Mouse (Mus musculus): ENCODE data around the gene Ankrd1. TPM values are rescaled to one million over a fixed set of nuclear protein-coding genes. Genes with fewer than 3 reads are reported as not detected.

Gene Ankrd1
- total RNA-seq (2012; rRNA removed) (not detected in 2 replicates), total RNA-seq (2014; rRNA removed) (not detected in 2 replicates), polyA plus RNA-seq (2012; ENCODE audit: insufficient read length, low read depth) (not detected in 2 replicates)

DNA sequence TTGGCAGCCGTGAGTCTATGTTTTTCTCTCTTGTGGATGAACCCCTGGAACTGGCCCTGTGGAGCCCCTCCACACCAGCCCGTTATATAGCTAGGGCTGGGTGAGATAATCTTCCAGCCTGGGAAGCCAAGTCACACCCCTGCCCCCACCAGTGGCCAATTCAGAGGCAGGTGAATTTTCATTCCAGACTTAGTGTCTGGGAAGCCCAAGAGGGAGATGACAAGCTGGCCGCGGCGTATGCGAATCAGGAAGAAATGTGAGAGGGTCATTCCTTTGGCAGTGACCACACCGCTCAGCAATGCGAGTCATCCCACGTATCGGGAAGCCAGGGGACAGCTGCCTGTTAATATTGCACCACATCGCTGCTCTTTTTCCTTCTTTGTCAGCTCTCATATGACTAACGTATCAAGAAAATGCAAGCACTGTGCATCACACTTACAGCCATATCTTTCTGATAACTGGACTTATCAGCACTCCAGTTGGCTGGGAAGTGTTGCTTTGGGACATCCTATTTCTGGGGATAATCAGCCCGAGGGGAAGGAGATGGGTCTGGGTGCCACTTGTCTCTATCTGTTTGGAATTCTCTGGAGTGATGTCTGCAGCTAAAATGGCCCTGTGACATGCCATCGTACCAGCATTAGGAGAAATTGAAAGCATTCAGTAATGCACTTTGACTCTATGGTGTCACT is at the start of gene Ankrd1:
Ankrd1 (minus strand) TSS at position 317 of the 689 bp plus-strand sequence.
- Histone ChIP-seq H3K9ac (ENCODE audit: insufficient read depth, low read depth) (no peak within 1 kb of the TSS), H3K4me3 (replicated peaks in 1 of 3; ENCODE audit: low read depth in 2 of 3, low read length in 2 of 3, poor library complexity in 1 of 3) (no peak within 1 kb of the TSS), H3K4me2 (ENCODE audit: insufficient read depth, low read depth, poor library complexity, severe bottlenecking) (no peak within 1 kb of the TSS), H3K9me3 (replicated peaks; ENCODE audit: low read length) (peaks cover 12% of the 10 kb centered on the region), H3K27me3 (replicated peaks) (no peaks in the 10 kb centered on the region), H3K27ac (ENCODE audit: insufficient read depth, low read depth) (no peak within 1 kb of the TSS), H3K79me2 (replicated peaks; ENCODE audit: control insufficient read depth, extremely low read depth, insufficient read depth, poor library complexity, severe bottlenecking) (no peaks in the 10 kb centered on the region), H3K36me3 (replicated peaks in 1 of 2; ENCODE audit: control insufficient read depth in 1 of 2, insufficient read depth in 1 of 2, low read length in 1 of 2) (no peaks in the 10 kb centered on the region), H3K4me1 (ENCODE audit: control insufficient read depth in 1 of 2, insufficient read depth in 2 of 2) (peaks cover 0 to 6% of the 10 kb centered on the region in 2 experiments; a peak in 2 of 4 replicates)
- TF ChIP-seq EP300 (IDR thresholded peaks at IDR 0.05; ENCODE audit: low read length) (no peak), ZC3H11A (IDR thresholded peaks at IDR 0.05; ENCODE audit: low read depth, low read length) (no peak), TBP (conservative IDR thresholded peaks at IDR 0.05; ENCODE audit: low read depth, low read length) (no peak), NELFE (IDR thresholded peaks at IDR 0.05; ENCODE audit: low read depth, low read length) (no peak), SIN3A (IDR thresholded peaks at IDR 0.05; ENCODE audit: low read length) (no peak), GABPA (IDR thresholded peaks at IDR 0.05; ENCODE audit: insufficient replicate concordance, low read depth, low read length) (no peak), NRF1 (IDR thresholded peaks at IDR 0.05; ENCODE audit: low read depth, low read length) (no peak), PAX5 (IDR thresholded peaks at IDR 0.05; ENCODE audit: low read length) (no peak), IRF4 (IDR thresholded peaks at IDR 0.05; ENCODE audit: low read depth, low read length) (no peak), E2F4 (IDR thresholded peaks at IDR 0.05; ENCODE audit: insufficient replicate concordance, low read depth, low read length) (no peak), CTCF (conservative IDR thresholded peaks at IDR 0.05 in 1 of 2, IDR thresholded peaks at IDR 0.05 in 1 of 2; ENCODE audit: low read depth in 2 of 2, low read length in 2 of 2) (no peak), ELF1 (IDR thresholded peaks at IDR 0.05; ENCODE audit: low read depth, low read length) (no peak), MYC (IDR thresholded peaks at IDR 0.05; ENCODE audit: low read depth, low read length) (no peak), JUN (IDR thresholded peaks at IDR 0.05; ENCODE audit: insufficient read depth, low read depth, low read length) (no peak), SMC3 (IDR thresholded peaks at IDR 0.05; ENCODE audit: low read depth, low read length) (no peak)
- dilution Hi-C loops (cut with MboI; ENCODE audit: extremely low pct_ligation_motif_present, extremely low pct_unique_long_range_greater_than_20kb, low sequenced_read_pairs), result no loop called here
- no peak for DNase-seq (ENCODE audit: extremely low read depth)
- in situ Hi-C loops (cut with MboI; ENCODE audit: low pct_ligation_motif_present, low pct_unique_long_range_greater_than_20kb, low sequenced_read_pairs), result no loop called here

DNA sequence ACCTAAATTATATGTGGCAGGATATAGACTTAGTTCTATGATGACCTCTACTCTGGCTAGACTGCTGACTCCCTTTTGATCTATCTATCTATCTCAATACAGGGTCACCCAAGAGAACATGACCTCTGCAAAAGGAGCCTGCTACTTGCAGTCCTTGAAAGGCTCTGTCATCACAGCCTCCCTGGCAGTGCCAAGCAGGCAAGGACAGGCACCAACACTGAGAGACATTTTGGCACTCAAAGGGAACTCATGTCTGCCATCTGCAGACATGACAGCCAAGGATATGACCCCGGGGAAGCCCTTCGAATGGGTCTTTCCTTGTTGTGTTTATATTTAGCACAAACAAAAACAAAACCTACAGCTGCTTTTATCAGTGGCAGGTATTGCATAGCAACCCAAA is 49.2 kb upstream of the Ankrd1 start:
- Histone ChIP-seq H3K79me2 (replicated peaks; ENCODE audit: control insufficient read depth, extremely low read depth, insufficient read depth, poor library complexity, severe bottlenecking) (no peaks in the 10 kb centered on the region), H3K4me2 (ENCODE audit: insufficient read depth, low read depth, poor library complexity, severe bottlenecking) (no peak overlapping the region), H3K9me3 (replicated peaks; ENCODE audit: low read length) (no peaks in the 10 kb centered on the region), H3K27me3 (replicated peaks) (no peaks in the 10 kb centered on the region), H3K27ac (ENCODE audit: insufficient read depth, low read depth) (no peak overlapping the region), H3K36me3 (replicated peaks in 1 of 2; ENCODE audit: control insufficient read depth in 1 of 2, insufficient read depth in 1 of 2, low read length in 1 of 2) (no peaks in the 10 kb centered on the region), H3K9ac (ENCODE audit: insufficient read depth, low read depth) (no peak overlapping the region), H3K4me3 (replicated peaks in 1 of 3; ENCODE audit: low read depth in 2 of 3, low read length in 2 of 3, poor library complexity in 1 of 3) (no peak overlapping the region), H3K4me1 (ENCODE audit: control insufficient read depth in 1 of 2, insufficient read depth in 2 of 2) (no peaks in the 10 kb centered on the region)
- dilution Hi-C loops (cut with MboI; ENCODE audit: extremely low pct_ligation_motif_present, extremely low pct_unique_long_range_greater_than_20kb, low sequenced_read_pairs) (no loop called here), in situ Hi-C loops (cut with MboI; ENCODE audit: low pct_ligation_motif_present, low pct_unique_long_range_greater_than_20kb, low sequenced_read_pairs) (no loop called here)
- no peak for TF ChIP-seq PAX5 (IDR thresholded peaks at IDR 0.05; ENCODE audit: low read length)
- no peak for TF ChIP-seq POLR2AphosphoS2 (IDR thresholded peaks at IDR 0.05; ENCODE audit: low read depth, low read length)
- TF ChIP-seq SMC3 (IDR thresholded peaks at IDR 0.05; ENCODE audit: low read depth, low read length), result no peak
- TF ChIP-seq MYC (IDR thresholded peaks at IDR 0.05; ENCODE audit: low read depth, low read length), result no peak
- TF ChIP-seq JUN (IDR thresholded peaks at IDR 0.05; ENCODE audit: insufficient read depth, low read depth, low read length), result no peak
- no peak for TF ChIP-seq CHD1 (IDR thresholded peaks at IDR 0.05; ENCODE audit: low read depth, low read length)
- TF ChIP-seq KAT2A (IDR thresholded peaks at IDR 0.05; ENCODE audit: insufficient replicate concordance, low read length), result no peak
- TF ChIP-seq USF2 (conservative IDR thresholded peaks at IDR 0.05; ENCODE audit: low read depth, low read length), result no peak
- no peak for TF ChIP-seq ZC3H11A (IDR thresholded peaks at IDR 0.05; ENCODE audit: low read depth, low read length)
- no peak for TF ChIP-seq ZMIZ1 (IDR thresholded peaks at IDR 0.05; ENCODE audit: low read depth, low read length)
- no peak for TF ChIP-seq USF1 (IDR thresholded peaks at IDR 0.05; ENCODE audit: low read depth, low read length)
- no peak for TF ChIP-seq IRF4 (IDR thresholded peaks at IDR 0.05; ENCODE audit: low read depth, low read length)
- no peak for TF ChIP-seq TCF12 (IDR thresholded peaks at IDR 0.05; ENCODE audit: low read depth, low read length)
- TF ChIP-seq GABPA (IDR thresholded peaks at IDR 0.05; ENCODE audit: insufficient replicate concordance, low read depth, low read length), result no peak
- TF ChIP-seq TBP (conservative IDR thresholded peaks at IDR 0.05; ENCODE audit: low read depth, low read length), result no peak
- TF ChIP-seq MAZ (IDR thresholded peaks at IDR 0.05; ENCODE audit: low read depth, low read length), result no peak
- TF ChIP-seq ZNF384 (IDR thresholded peaks at IDR 0.05; ENCODE audit: low read depth, low read length), result no peak
- TF ChIP-seq ZKSCAN1 (IDR thresholded peaks at IDR 0.05; ENCODE audit: borderline replicate concordance, low read depth, low read length), result no peak
- TF ChIP-seq ELF1 (IDR thresholded peaks at IDR 0.05; ENCODE audit: low read depth, low read length), result no peak
- no peak for DNase-seq (ENCODE audit: extremely low read depth)
